Comparison of ENCODE assay signal across 16 mouse cellular contexts in genomic region chr7:91919099-91919498, GRCm38 (mm10).
DNase-seq lines count a peak whose midpoint lies in the region.
"Had no signal": no experiment of that assay in that cellular context is flagged by ENCODE, and none has a peak within 500 bp of the region (broad histone marks: within the 10 kb centered on the region; RNA-seq: fewer than 3 reads in every experiment).

No protein-coding gene starts in this region.

- DNase-seq in layer of hippocampus, adult 11-12 months (ENCODE audit: low spot score): peak; percentile 18
- DNase-seq in layer of hippocampus, postnatal 25 days (ENCODE audit: extremely low spot score in 1 of 2, low spot score in 1 of 2): no peak
- peak; percentile 16 for DNase-seq in layer of hippocampus, adult 9-10 months (ENCODE audit: low spot score)
- peak; percentile 19 to 32 for DNase-seq in layer of hippocampus, postnatal 36 days
- DNase-seq in kidney, postnatal 14 days: no peak
- no peak for DNase-seq in MN1 (ENCODE audit: low spot score)
- DNase-seq: adrenal gland, adult 8-10 months; adrenal gland, postnatal 25 days; cerebellum, adult 18-20 months; cerebellum, adult 9-10 months; cerebellum, postnatal 14 days; gastrocnemius, adult 2 months; gastrocnemius, postnatal 25 days; heart, adult 18-20 months; heart, postnatal 10 days; heart, postnatal 4 days had no signal

Comparison
In these comparisons a context has a peak if more than half of its experiments do, and no peak if none do; other contexts are left out.
1. DNase-seq: peak in layer of hippocampus, adult 11-12 months (single experiment), layer of hippocampus, adult 9-10 months (single experiment) and layer of hippocampus, postnatal 36 days (2 of 2); none in layer of hippocampus, postnatal 25 days (0 of 2), kidney, postnatal 14 days (single experiment) and MN1 (single experiment).